Mouse (Mus musculus) small intestine, adult 2 months (tissue): ENCODE measurements at regions not wholly inside any gene's neighbourhood (a gene's known extent, or its start where the extent isn't known, plus 50 kb on each side); places are given as distances from the start of the nearest gene placed in this dataset.

Experiments used
- CTCF ChIP-seq: fragments of 200-500 bp; IDR thresholded peaks from 2 replicates; pipeline ENCODE4 v1.5.1; 2012; ENCODE audit warnings: low read depth, mild to moderate bottlenecking, control low read depth, inconsistent platforms, low read length, moderate library complexity, mixed read lengths; ENCODE audit not compliant: insufficient replicate concordance, insufficient read length; ENCODE audit errors: extremely low read depth
- POLR2A ChIP-seq: fragments of 200-500 bp; IDR thresholded peaks from 2 replicates; pipeline ENCODE4 v1.6.1; 2012; ENCODE audit warnings: low read depth, mild to moderate bottlenecking, control low read depth, inconsistent platforms, low read length, moderate library complexity

DNA sequence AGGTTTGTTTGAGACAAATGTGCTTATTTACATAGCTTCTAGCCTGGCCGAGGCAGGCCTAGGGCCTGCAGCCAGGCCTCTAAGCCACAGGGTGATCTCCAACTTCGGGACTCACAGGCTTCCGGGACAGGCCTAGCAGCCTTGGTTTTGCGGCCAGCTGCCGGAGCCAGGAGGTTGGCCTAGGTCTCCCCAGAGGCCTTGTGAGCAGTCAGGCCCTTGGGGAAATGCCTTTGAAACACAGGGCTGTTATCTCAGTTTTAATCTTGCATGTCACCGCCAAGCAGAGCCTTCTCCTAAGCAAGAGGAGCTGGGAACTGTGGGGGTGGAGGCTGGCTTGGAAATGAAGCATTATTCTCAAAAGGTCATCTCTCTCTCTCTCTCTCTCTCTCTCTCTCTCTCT lies 63.2 kb downstream of the Mcfd2 start:
- TF ChIP-seq POLR2A (no peak), CTCF (no peak)
